ENCODE assay signal across 14 mouse cellular contexts in the genomic region with DNA sequence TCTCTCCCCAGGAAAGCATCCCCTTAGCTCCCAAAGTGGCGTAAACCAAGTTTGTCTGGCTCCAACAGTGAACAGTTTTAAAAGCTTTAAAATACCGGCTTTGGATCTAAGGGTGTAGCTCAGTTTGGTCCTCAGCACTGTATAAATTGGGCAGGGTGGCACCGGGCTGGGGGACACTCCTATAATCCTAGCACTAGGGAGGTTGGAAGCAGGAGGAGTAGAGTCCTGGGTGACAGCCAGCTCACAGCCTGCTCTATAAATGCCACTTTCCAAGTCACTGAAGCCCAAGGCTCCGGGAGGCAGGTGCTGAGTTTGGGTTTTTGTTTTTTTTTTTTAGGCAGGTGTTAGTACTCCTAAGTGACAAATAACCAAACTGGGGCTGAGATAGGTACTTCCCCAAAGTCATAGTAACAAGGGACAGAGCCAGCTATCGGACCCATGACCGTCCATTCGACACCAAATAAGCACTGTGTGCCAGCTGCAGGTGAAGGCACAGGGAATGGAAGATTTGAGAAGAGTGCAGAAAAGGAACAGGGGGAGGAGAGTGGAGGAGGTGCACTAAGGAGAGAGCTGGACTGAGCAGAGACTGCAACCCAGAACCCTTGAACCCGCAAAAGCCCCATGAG. TPM values are rescaled to one million over a fixed set of nuclear protein-coding genes. Genes with fewer than 3 reads are reported as not detected.
"Had no signal": no experiment of that assay in that cellular context is flagged by ENCODE, and none has a peak within 500 bp of the region (broad histone marks: within the 10 kb centered on the region; RNA-seq: fewer than 3 reads in every experiment).

No protein-coding gene starts in this region.

- H3K27me3 ChIP-seq: limb, embryonic 15.5 days; lung, embryonic 15.5 days; neural tube, embryonic 13.5 days had no signal

- H3K36me3 ChIP-seq: limb, embryonic 15.5 days; lung, embryonic 15.5 days; neural tube, embryonic 13.5 days had no signal

- H3K27ac ChIP-seq: limb, embryonic 15.5 days; lung, embryonic 15.5 days; macrophage; neural tube, embryonic 13.5 days had no signal

- DNase-seq: kidney, adult 8-10 months; kidney, postnatal 25 days; layer of hippocampus, adult 9-11 months; layer of hippocampus, postnatal 36 days; lung, postnatal 14 days; retina, postnatal 1 day; right cerebral cortex, postnatal 4 days; spleen, adult 18-20 months; thymus, postnatal 36 days had no signal

- H3K4me1 ChIP-seq: neural tube, embryonic 13.5 days had no signal

- H3K4me3 ChIP-seq: limb, embryonic 15.5 days; lung, embryonic 15.5 days; megakaryocyte, embryonic 14.5 days; neural tube, embryonic 13.5 days had no signal

RNA-seq across cellular contexts. Expression of a gene that starts 51.5 kb away (rescaled TPM):
- polyA plus RNA-seq: macrophage had no signal
